ENCODE assay signal across 11 mouse cellular contexts in the genomic region with DNA sequence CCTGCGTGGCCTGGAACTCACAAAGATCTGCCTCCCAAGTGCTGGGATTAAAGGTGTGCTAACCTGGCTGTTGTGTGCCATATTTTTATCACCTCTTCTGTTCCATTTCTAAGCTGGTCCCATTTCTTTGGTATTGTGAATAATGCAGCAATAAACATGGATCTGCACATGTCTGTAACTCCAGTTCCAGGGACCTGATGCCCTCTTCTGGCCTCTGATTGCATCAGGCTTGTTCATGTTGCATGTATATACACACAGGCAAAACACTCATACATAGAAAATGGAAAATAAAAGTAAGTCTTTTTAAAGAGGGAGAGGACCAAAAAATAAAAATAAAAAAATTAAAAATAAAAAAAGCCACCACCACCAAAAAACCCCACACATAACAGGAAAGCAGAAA.
"Had no signal": no experiment of that assay in that cellular context is flagged by ENCODE, and none has a peak within 500 bp of the region (broad histone marks: within the 10 kb centered on the region; RNA-seq: fewer than 3 reads in every experiment).

No protein-coding gene starts in this region.

- DNase-seq: kidney, adult 9 months; kidney, postnatal 14 days; liver; lung, embryonic 14.5 days; midbrain, embryonic 14.5 days; thymus, adult 18-20 months; thymus, postnatal 14 days had no signal

- H3K36me3 ChIP-seq: intestine, embryonic 15.5 days had no signal

- H3K9me3 ChIP-seq: intestine, embryonic 15.5 days; limb, embryonic 12.5 days; neural tube, embryonic 12.5 days had no signal

- H3K9ac ChIP-seq: intestine, embryonic 15.5 days; limb, embryonic 12.5 days; liver, embryonic 14.5 days; lung, embryonic 14.5 days; neural tube, embryonic 12.5 days had no signal

- H3K27ac ChIP-seq: intestine, embryonic 15.5 days; limb, embryonic 12.5 days; liver, embryonic 14.5 days; neural tube, embryonic 12.5 days had no signal

- H3K4me2 ChIP-seq: intestine, embryonic 15.5 days; limb, embryonic 12.5 days; lung, embryonic 14.5 days; neural tube, embryonic 12.5 days had no signal

- ATAC-seq: intestine, embryonic 15.5 days had no signal

- H3K4me3 ChIP-seq: intestine, embryonic 15.5 days; limb, embryonic 12.5 days; neural tube, embryonic 12.5 days had no signal

- H3K27me3 ChIP-seq: intestine, embryonic 15.5 days; limb, embryonic 12.5 days; neural tube, embryonic 12.5 days had no signal
